Mouse (Mus musculus) lung, postnatal 10 days (tissue): ENCODE results near the gene Fermt2.
A peak's percentile ranks its signal among the peaks of the same experiment; 100 is the strongest.

Experiments used
- DNase-seq: peaks from one replicate; pipeline ENCODE4 v3.0.0; 2021

The Fermt2 gene

DNA sequence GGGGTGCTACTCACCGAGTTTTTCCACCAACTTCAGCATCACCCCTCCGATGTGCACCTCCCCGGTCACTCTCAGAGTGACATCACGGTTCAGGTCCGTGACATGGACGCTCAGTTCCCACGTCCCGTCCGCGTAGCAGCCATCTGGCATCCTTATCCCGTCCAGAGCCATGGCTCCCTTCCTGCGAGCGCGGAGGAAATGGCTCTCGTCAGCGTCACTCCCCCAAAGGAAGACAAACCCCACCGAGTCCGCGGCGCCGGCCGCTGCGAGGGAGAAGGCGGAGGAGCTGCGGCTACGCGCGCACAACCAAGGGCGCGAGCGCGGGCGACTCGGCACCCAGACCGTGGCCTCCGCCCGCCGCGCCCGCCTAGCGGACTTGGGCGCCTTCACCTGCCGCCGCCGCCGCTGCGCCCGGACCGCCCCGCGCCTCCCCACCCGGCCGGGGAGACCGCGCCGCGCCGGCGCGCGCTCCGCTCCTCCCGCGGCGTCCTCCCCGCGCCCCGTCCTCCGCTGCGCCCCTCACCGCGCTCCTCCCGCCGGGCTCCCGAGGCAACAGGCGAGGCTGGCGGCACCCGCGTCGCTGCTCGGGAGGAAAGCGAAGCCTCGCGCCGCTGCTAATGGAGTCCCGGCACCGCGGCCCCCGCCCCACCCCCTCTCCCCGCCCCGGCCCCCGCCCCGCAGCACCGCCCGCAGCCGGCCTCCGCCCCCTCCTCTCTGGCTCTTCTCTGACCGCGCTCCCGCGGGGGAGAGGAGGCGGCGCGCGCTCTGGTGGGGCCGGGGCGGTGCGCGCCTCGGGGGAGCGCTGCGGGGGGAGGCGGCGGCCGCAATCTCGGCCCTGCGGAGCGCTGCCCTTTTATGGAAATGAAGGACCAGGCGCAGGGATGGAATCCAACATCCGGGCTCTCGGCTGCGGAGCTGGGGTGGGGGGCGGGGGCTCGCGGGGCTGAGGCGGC lies at the start of gene Fermt2:
Fermt2 (minus strand) TSS at position 708 of the 953 bp plus-strand sequence.
- peak; percentile 94 for DNase-seq

DNA sequence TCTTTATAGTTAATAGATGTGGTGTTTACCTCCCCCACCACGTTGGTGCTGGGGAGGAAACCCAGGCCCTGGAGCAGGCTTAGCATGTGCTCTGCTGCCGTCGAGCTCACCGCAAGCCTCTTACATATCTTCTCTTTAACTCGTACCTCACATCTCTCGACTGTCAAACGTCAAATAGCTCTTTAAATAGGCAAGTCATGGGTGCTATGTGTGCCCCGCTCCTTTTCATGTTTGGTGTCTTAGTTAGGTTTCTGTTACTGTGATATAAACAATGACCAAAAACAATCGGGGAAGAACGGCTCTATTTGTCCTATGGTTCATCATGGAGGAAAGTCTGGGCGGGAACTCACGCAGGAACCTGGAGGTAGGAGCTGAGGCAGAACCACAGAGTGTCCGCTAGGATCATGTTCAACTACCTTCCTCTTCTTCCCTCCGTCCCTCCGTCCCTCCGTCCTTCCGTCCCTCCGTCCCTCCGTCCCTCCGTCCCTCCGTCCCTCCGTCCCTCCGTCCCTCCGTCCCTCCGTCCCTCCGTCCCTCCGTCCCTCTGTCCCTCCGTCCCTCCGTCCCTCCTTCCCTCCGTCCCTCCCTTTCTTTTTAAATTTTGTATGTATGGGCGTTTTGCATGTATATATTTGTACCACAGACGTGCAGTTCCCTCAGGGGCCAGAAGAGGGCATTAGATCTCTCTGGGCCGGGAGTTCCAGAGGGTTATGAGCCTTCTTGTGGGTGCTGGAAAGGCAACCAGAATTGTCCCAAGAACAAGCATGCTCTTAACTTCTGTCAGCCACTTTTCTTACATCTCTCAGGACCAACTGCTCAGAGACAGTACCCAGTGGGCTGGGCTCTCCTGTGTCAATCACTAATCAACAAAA lies 36.4 kb upstream of the Fermt2 start:
- DNase-seq, result peak; percentile 79

GRCm38 (mm10) chr14:45565216-45566065 lies 35.5 kb upstream of the Fermt2 start:
- DNase-seq, result peak; percentile 61

- peak; percentile 73 for DNase-seq
These were observed 33.7 kb upstream of the Fermt2 start for GRCm38 (mm10) chr14:45563577-45563976.

DNA sequence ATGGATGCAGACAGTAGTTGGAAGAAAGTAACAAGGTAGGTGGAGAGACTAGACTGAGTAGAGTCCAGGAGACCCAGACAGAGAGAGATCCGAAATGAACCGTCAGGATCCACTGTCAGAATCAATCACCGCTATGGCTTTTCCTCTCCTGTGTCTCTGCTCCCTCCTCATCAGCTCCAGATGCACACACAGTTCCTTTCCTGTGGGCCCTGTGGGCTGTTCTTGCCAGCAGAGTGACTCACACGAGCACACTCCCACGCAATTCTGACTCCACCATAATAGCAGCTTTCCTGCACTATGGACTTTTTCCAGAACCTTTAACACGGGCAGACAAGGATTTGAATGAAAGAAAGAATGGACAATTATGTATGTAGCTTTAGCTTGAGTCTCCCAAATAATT lies 31.8 kb upstream of the Fermt2 start:
- DNase-seq, result peak; percentile 31

- DNase-seq, result no peak
These were observed 29.1 kb upstream of the Fermt2 start for GRCm38 (mm10) chr14:45559018-45559417.

- peak; percentile 40 for DNase-seq
These were observed 24.4 kb upstream of the Fermt2 start for GRCm38 (mm10) chr14:45554336-45554735.

DNA sequence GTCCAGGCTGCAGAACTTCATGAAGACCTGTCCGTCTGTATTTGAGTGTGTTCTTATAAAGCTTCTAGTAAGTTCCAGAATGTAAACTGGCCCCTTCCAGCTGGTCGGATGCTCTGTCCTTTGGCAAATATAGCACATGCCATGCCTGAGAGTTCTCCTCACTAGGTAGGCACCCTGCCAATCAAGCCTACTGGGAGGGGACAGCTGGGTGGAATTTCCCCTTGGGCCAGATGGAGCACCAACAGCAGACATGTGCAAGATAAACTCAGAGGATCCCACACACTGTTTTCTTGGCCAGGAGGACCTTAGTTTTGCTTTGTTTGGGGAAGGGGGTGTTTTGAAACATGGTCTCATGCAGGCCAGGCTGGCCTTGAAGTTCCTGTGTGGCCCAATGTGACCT lies 23.9 kb upstream of the Fermt2 start:
- peak; percentile 79 for DNase-seq

GRCm38 (mm10) chr14:45552431-45552830 lies 22.5 kb upstream of the Fermt2 start:
- DNase-seq, result no peak

- peak; percentile 44 for DNase-seq
These were observed 21.3 kb upstream of the Fermt2 start for GRCm38 (mm10) chr14:45551121-45551768.

DNA sequence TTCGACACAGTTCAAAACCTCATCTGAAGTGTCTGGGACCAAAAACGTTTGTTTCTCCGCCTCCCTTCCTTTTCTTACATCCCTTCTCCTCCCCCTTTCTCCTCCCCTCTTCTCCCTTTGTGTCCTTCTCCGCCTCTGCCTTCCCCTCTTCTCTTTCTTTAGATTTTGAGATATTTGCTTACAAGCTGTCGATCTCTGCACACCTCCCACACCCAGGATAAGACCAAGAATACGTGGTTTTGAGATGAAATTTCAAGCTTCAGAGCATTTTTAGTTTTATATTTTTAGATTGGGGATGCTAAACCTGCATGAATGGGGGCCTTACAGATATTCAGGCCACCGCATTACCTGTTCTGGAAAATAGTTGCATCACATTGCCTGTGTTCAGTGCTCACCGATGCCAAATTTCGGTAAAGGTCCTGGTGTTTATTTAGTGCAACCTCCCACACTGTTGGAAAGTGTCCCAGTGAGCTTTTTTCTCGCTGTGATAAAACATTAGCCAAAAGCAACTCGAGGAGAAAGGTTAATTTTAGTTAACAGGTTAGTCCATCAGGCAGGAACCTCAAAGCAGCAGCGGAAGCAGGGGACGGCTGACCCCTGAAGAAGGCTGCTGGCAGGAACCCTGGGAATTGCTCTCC lies 20.2 kb upstream of the Fermt2 start:
- DNase-seq, result no peak

DNA sequence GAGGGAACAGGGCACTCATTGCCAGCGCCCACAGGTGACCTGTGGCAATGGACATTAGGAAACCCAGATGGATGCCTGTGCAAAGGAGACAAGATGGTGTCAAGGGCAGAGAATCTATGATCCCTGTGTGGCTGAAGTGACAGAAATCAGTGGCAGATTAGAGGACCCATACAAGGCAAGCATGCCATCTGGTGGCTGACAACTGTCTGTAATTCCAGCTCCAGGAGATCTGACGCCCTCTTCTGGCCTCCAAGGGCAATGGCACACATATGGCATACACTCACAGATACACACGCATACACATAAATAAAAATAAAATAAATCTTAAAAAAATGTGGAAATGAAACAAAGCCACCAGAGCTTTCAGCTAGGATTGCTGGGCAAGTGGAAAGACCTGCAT lies 18.2 kb upstream of the Fermt2 start:
- DNase-seq, result no peak

GRCm38 (mm10) chr14:45544905-45545304 lies 15.0 kb upstream of the Fermt2 start:
- no peak for DNase-seq

DNA sequence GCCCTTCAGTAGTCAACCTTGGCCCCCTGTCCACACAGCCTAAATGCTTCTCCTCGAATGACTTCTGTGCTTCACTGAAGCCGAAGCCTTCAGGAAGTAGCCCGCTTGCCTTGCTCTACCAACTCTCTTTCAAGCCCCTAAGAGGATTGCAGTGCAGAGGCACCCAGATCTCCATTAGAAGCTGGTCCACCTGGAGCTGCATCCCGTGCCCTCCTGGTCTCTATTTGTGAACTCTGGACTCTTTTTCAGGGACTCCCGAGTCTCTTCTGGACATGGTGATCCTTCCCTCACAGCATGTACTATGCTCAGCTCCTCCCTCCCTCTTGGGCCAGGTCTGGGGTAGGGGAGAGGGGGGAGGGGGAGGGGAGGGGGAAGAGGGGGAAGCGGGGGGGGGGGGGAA lies 14.1 kb upstream of the Fermt2 start:
- DNase-seq, result no peak

- peak; percentile 92 for DNase-seq
These were observed 9.9 kb upstream of the Fermt2 start for GRCm38 (mm10) chr14:45539659-45540468.

DNA sequence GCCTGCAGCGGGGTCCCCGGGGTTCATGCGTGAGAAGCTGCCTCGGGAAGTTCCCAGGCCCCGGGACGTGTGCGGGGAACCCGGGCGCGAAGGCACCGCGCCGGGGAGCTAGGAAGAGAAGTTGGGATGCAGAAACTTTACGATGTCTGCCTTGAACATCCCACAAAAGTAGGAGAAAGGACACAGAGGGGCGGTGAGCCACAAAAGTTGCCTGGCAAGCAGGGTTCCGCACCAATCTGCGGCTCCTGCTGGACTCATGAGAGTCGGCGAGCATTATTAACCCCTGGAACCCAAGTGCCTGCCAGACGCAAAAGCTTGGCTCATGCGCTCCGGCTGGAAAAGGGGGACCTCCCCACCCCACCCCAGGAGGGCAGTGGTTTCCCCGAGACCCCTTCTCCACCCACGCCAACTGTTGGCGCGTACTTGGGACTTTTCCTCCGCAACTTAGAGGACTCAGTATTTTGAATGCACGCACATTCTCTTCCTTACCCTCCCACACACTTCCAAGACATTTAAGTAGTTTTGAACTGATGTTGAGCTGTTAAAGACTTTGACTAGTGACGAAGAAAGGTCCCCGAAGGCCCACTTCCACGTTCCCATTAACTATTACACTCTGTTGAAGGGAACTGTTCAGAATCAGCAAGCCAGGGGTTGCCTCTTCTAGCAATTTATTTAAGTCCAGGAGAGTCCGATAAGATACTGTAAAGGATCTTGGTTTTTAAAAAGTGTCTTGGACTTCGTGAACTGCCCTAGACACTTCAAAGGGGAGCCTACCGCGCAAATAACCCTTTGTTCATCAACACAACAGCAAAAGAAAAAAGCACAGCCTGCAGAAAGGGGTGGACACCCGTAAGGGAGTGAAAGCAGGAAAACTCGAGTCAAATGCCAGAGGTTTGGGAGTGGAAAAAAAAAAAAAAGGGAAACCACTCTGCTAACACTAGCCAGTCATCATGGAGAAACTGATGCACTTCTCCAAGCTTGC lies 737 bp upstream of the Fermt2 start:
- peak; percentile 72 for DNase-seq

DNA sequence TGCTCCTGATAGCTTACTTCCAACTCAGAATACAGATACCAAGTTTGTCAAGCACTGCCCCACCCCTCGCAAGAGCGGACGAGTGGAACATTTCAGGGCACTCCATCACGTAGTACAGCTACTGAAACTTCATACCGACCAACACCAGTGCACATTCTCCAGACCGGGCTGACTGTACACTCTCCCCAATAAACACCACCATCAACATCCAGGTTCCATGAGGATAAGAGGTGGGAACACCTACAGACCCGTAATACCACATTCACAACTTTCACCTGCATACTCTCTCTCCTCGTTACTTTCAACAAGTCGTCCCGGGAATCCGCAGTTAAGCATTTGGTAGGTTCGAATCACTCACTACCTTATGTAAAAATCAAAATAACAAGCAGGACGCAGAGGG lies 1.1 kb downstream of the Fermt2 start:
- DNase-seq, result peak; percentile 61

DNA sequence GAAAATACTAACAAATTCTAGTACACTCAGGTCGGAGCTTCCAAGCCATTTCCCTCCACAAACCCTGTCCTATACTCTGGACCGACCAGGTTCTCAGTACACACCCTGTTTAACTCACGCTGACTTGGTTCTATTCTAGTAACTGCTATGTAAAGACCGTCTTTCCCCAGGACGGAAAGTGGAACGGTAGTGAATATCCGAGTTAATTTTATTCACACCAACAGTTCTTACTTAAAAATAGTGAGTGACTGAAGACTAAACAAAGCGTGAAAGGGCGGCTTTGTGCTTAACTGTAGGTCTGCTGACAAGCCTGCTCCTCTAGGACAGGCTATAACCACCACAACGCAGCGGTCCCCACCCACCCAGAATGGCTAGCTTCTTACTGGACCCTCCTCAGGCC lies 14.1 kb downstream of the Fermt2 start:
- DNase-seq, result no peak

DNA sequence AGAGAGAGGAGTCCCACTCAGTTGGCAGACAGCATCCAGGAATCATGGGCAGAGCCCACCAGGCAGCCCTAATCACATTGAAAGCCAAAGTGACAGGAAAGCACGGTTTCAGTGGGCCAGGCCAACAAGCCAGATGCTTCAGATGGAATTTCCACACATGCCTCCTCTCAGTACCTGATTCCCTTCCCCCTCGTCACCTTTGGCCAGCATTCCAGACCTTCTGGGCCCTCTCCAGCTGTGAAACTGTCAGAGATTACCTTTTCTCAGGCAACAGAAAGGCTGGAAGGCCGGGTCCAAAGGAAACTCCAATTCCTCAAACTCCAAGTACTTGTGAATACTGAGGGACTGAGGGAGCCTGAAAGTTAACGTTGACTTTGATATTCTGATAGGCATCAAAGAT lies 19.1 kb downstream of the Fermt2 start:
- DNase-seq, result peak; percentile 58
